Mouse (Mus musculus) stomach, postnatal 0 days (tissue): ENCODE data around the gene Stk39.

Experiments
- CTCF ChIP-seq: IDR thresholded peaks from 2 replicates; pipeline ENCODE4 v1.5.1; 2016; ENCODE audit warnings: antibody characterized with exemption, low read depth, mild to moderate bottlenecking, moderate library complexity
- EP300 ChIP-seq: optimal IDR thresholded peaks from 2 replicates; pipeline ENCODE3; 2016; ENCODE audit warnings: antibody characterized with exemption

- TF ChIP-seq CTCF: no peak
- TF ChIP-seq EP300: no peak
Observed at GRCm38 (mm10) chr2:68469491-68469890, 2.6 kb downstream of the Stk39 start.
